Mouse (Mus musculus): ENCODE data around the gene Fbxo6. TPM values are rescaled to one million over a fixed set of nuclear protein-coding genes. Genes with fewer than 3 reads are reported as not detected.
A peak's percentile ranks its signal among the peaks of the same experiment; 100 is the strongest.

Fbxo6 gene
- polyA plus RNA-seq, 1 experiment from 2014 or later: 18.5 TPM

DNA sequence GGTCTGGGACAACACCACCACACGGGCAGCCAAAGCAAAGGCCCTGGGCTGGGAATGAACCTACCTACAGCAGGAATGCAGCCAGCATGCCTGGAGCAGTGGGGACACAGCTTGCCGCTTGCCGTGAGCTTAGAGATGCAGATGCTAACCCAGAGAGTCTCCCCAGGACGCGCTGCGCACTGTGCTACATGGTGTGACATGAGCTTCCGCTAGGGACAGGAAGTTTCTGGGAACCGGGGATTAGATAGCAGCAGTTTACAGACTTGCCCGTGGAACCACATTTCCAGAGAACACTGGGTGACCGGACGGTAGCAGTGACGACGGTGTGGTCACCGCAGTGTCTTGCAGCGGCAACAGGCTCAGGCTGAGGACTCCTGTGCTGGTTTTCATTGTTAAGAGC is 17.6 kb upstream of the Fbxo6 start:
- ATAC-seq (ENCODE audit: insufficient number of reproducible peaks, insufficient read depth, low FRiP score, low read depth): no peak
- 14% methylated on average over 15 of the region's 15 CpGs for WGBS
- Histone ChIP-seq H3K27me3 (ENCODE audit: control insufficient read depth, insufficient read depth, low read length) (peaks cover 82% of the 10 kb centered on the region), H3K4me2 (ENCODE audit: low read length) (no peak overlapping the region), H3K4me3 (ENCODE audit: control insufficient read depth in 1 of 2, insufficient read depth in 1 of 2, low read depth in 1 of 2, low read length in 2 of 2) (no peak overlapping the region), H3K9ac (ENCODE audit: low read length) (0 out of 2 replicates have a peak overlapping the region, but pooled peaks have one; percentile 4), H3K36me3 (ENCODE audit: control insufficient read depth, insufficient read depth, low read length) (no peaks in the 10 kb centered on the region), H3K27ac (replicated peaks in 1 of 2; ENCODE audit: control insufficient read depth in 1 of 2, insufficient read depth in 1 of 2, low read depth in 2 of 2, low read length in 2 of 2) (no peak overlapping the region), H3K9me3 (ENCODE audit: control insufficient read depth, low read length) (no peaks in the 10 kb centered on the region), H3K4me1 (ENCODE audit: control insufficient read depth in 2 of 2, insufficient read depth in 2 of 2, low read length in 2 of 2) (0 out of 4 replicates have a peak, but pooled peaks cover 0 to 1% of the 10 kb centered on the region in 2 experiments)

DNA sequence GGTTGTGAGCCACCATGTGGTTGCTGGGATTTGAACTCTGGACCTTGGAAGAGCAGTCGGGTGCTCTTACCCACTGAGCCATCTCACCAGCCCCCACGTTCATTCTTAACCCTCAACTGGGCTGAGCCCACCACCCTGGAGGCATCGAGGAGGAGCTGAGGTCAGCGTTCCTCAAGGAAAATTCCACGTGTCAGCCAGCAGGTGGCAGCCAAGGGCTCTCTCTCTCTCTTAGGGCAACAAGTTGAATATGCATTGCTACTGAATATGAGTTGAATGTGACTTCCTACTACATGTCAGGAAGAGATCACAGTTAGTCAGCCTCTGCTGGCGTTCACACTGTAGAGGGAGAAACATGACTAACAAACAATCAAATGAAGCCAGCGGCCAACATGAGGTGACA is 16.3 kb upstream of the Fbxo6 start:
- Histone ChIP-seq H3K9ac (ENCODE audit: low read length) (no peak overlapping the region), H3K9me3 (ENCODE audit: control insufficient read depth, low read length) (no peaks in the 10 kb centered on the region), H3K36me3 (ENCODE audit: control insufficient read depth, insufficient read depth, low read length) (no peaks in the 10 kb centered on the region), H3K4me2 (ENCODE audit: low read length) (no peak overlapping the region), H3K4me3 (ENCODE audit: control insufficient read depth in 1 of 2, insufficient read depth in 1 of 2, low read depth in 1 of 2, low read length in 2 of 2) (no peak overlapping the region), H3K27me3 (ENCODE audit: control insufficient read depth, insufficient read depth, low read length) (peaks cover 80% of the 10 kb centered on the region), H3K4me1 (ENCODE audit: control insufficient read depth in 2 of 2, insufficient read depth in 2 of 2, low read length in 2 of 2) (peaks cover 3 to 4% of the 10 kb centered on the region in 2 experiments; a peak in 1 of 4 replicates), H3K27ac (replicated peaks in 1 of 2; ENCODE audit: control insufficient read depth in 1 of 2, insufficient read depth in 1 of 2, low read depth in 2 of 2, low read length in 2 of 2) (no peak overlapping the region)
- no peak for ATAC-seq (ENCODE audit: insufficient number of reproducible peaks, insufficient read depth, low FRiP score, low read depth)
- 22% methylated on average over 7 of the region's 7 CpGs for WGBS

- no peak overlapping the region for H3K27ac ChIP-seq (replicated peaks in 1 of 2; ENCODE audit: control insufficient read depth in 1 of 2, insufficient read depth in 1 of 2, low read depth in 2 of 2, low read length in 2 of 2)
- H3K9ac ChIP-seq (ENCODE audit: low read length): no peak overlapping the region
- peaks cover 3 to 4% of the 10 kb centered on the region in 2 experiments; a peak in 1 of 4 replicates for H3K4me1 ChIP-seq (ENCODE audit: control insufficient read depth in 2 of 2, insufficient read depth in 2 of 2, low read length in 2 of 2)
- ATAC-seq (ENCODE audit: insufficient number of reproducible peaks, insufficient read depth, low FRiP score, low read depth): no peak; the same call in 1 of the 2 replicates
- no peaks in the 10 kb centered on the region for H3K9me3 ChIP-seq (ENCODE audit: control insufficient read depth, low read length)
- no peak overlapping the region for H3K4me3 ChIP-seq (ENCODE audit: control insufficient read depth in 1 of 2, insufficient read depth in 1 of 2, low read depth in 1 of 2, low read length in 2 of 2)
- WGBS: 28% methylated on average over 4 of the region's 4 CpGs
- peak overlapping the region; percentile 37; the same call in 1 of the 2 replicates for H3K4me2 ChIP-seq (ENCODE audit: low read length)
- peaks cover 80% of the 10 kb centered on the region for H3K27me3 ChIP-seq (ENCODE audit: control insufficient read depth, insufficient read depth, low read length)
- no peaks in the 10 kb centered on the region for H3K36me3 ChIP-seq (ENCODE audit: control insufficient read depth, insufficient read depth, low read length)
These were observed 15.0 kb upstream of the Fbxo6 start for GRCm38 (mm10) chr4:148166986-148167385.

GRCm38 (mm10) chr4:148166431-148166830 is 14.5 kb upstream of the Fbxo6 start:
- 5% methylated on average over 10 of the region's 10 CpGs for WGBS
- no peaks in the 10 kb centered on the region for H3K9me3 ChIP-seq (ENCODE audit: control insufficient read depth, low read length)
- no peaks in the 10 kb centered on the region for H3K36me3 ChIP-seq (ENCODE audit: control insufficient read depth, insufficient read depth, low read length)
- peaks cover 80% of the 10 kb centered on the region for H3K27me3 ChIP-seq (ENCODE audit: control insufficient read depth, insufficient read depth, low read length)
- H3K27ac ChIP-seq (replicated peaks in 1 of 2; ENCODE audit: control insufficient read depth in 1 of 2, insufficient read depth in 1 of 2, low read depth in 2 of 2, low read length in 2 of 2): no peak overlapping the region
- peaks cover 3 to 4% of the 10 kb centered on the region in 2 experiments; a peak in 1 of 4 replicates for H3K4me1 ChIP-seq (ENCODE audit: control insufficient read depth in 2 of 2, insufficient read depth in 2 of 2, low read length in 2 of 2)
- H3K4me2 ChIP-seq (ENCODE audit: low read length): peak overlapping the region; percentile 37; the same call in 1 of the 2 replicates
- H3K9ac ChIP-seq (ENCODE audit: low read length): no peak overlapping the region
- H3K4me3 ChIP-seq (ENCODE audit: control insufficient read depth in 1 of 2, insufficient read depth in 1 of 2, low read depth in 1 of 2, low read length in 2 of 2): no peak overlapping the region
- no peak for ATAC-seq (ENCODE audit: insufficient number of reproducible peaks, insufficient read depth, low FRiP score, low read depth)

DNA sequence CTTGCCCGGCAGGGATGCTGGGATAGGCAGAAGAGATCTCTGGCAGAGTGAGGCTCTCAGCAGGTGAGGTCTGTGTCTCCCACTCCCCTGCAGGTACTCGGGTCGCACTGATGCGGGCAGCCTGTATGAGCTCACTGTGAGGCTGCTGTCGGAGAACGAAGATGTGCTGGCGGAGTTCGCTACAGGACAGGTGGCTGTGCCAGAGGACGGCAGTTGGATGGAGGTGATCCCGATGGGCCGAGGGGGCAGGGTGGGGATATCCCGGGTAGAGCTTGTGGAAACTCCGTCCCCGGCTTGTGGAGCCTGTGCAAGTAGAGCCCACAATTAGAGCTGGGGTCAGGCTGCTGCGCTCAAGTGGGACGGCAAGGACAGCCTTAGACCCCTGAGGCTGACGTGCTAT is 13.6 kb upstream of the Fbxo6 start:
- WGBS: 13% methylated on average over 17 of the region's 17 CpGs
- Histone ChIP-seq H3K27ac (replicated peaks in 1 of 2; ENCODE audit: control insufficient read depth in 1 of 2, insufficient read depth in 1 of 2, low read depth in 2 of 2, low read length in 2 of 2) (no peak overlapping the region), H3K4me2 (ENCODE audit: low read length) (no peak overlapping the region), H3K36me3 (ENCODE audit: control insufficient read depth, insufficient read depth, low read length) (no peaks in the 10 kb centered on the region), H3K27me3 (ENCODE audit: control insufficient read depth, insufficient read depth, low read length) (peaks cover 82% of the 10 kb centered on the region), H3K4me1 (ENCODE audit: control insufficient read depth in 2 of 2, insufficient read depth in 2 of 2, low read length in 2 of 2) (peaks cover 3 to 4% of the 10 kb centered on the region in 2 experiments; a peak in 2 of 4 replicates), H3K4me3 (ENCODE audit: control insufficient read depth in 1 of 2, insufficient read depth in 1 of 2, low read depth in 1 of 2, low read length in 2 of 2) (no peak overlapping the region), H3K9me3 (ENCODE audit: control insufficient read depth, low read length) (no peaks in the 10 kb centered on the region), H3K9ac (ENCODE audit: low read length) (no peak overlapping the region)
- ATAC-seq (ENCODE audit: insufficient number of reproducible peaks, insufficient read depth, low FRiP score, low read depth): no peak

DNA sequence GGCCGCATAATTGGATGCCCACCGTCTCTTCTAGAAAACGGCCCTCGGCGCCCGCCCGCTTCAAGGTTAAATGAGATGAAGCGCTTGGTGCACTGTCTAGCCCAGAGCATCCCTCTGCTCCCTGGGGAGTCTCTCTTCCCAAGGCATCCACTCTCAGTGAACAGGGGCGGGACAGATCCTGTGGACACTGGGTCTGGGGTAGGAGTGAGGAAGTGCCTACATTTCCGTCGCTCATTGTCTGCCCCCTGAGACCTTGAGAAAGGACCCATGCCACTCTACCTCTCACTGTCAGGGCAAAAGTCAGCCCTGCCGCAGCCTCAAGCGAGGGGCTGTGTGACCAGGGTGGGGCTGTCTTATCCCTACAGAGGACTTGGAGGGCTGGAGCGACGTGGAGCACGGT is 12.5 kb upstream of the Fbxo6 start:
- Histone ChIP-seq H3K4me1 (ENCODE audit: control insufficient read depth in 2 of 2, insufficient read depth in 2 of 2, low read length in 2 of 2) (peaks cover 3 to 4% of the 10 kb centered on the region in 2 experiments; a peak in 2 of 4 replicates), H3K4me3 (ENCODE audit: control insufficient read depth in 1 of 2, insufficient read depth in 1 of 2, low read depth in 1 of 2, low read length in 2 of 2) (peak overlapping the region; percentile 34 to 37), H3K9me3 (ENCODE audit: control insufficient read depth, low read length) (no peaks in the 10 kb centered on the region), H3K4me2 (ENCODE audit: low read length) (peak overlapping the region; percentile 64), H3K27me3 (ENCODE audit: control insufficient read depth, insufficient read depth, low read length) (peaks cover 75% of the 10 kb centered on the region), H3K9ac (ENCODE audit: low read length) (no peak overlapping the region), H3K36me3 (ENCODE audit: control insufficient read depth, insufficient read depth, low read length) (no peaks in the 10 kb centered on the region), H3K27ac (replicated peaks in 1 of 2; ENCODE audit: control insufficient read depth in 1 of 2, insufficient read depth in 1 of 2, low read depth in 2 of 2, low read length in 2 of 2) (no peak overlapping the region)
- ATAC-seq (ENCODE audit: insufficient number of reproducible peaks, insufficient read depth, low FRiP score, low read depth): no peak
- 5% methylated on average over 16 of the region's 16 CpGs for WGBS

DNA sequence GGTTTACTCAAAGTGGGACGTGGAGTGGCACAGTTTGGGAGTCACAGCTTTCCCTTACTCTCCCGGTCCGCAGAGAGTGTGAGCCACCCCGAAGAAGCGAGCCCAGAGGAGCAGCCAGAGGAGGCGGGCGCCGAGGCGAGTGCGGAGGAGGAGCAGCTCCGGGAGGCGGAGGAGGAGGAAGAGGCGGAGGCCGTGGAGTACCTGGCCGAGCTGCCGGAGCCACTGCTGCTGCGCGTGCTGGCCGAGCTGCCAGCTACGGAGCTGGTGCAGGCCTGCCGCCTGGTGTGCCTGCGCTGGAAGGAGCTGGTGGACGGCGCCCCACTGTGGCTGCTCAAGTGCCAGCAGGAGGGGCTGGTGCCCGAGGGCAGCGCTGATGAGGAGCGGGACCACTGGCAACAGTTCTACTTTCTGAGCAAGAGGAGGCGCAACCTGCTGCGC is 12.1 kb upstream of the Fbxo6 start:
- under 1% methylated on average over 28 of the region's 29 CpGs for WGBS
- ATAC-seq (ENCODE audit: insufficient number of reproducible peaks, insufficient read depth, low FRiP score, low read depth): 0 out of 2 replicates have a peak, but pooled peaks have one; percentile 11
- peak overlapping the region; percentile 64 for H3K4me2 ChIP-seq (ENCODE audit: low read length)
- no peaks in the 10 kb centered on the region for H3K36me3 ChIP-seq (ENCODE audit: control insufficient read depth, insufficient read depth, low read length)
- H3K4me1 ChIP-seq (ENCODE audit: control insufficient read depth in 2 of 2, insufficient read depth in 2 of 2, low read length in 2 of 2): peaks cover 4 to 5% of the 10 kb centered on the region in 2 experiments; a peak in 2 of 4 replicates
- H3K4me3 ChIP-seq (ENCODE audit: control insufficient read depth in 1 of 2, insufficient read depth in 1 of 2, low read depth in 1 of 2, low read length in 2 of 2): peak overlapping the region; percentile 34 to 37
- no peaks in the 10 kb centered on the region for H3K9me3 ChIP-seq (ENCODE audit: control insufficient read depth, low read length)
- H3K9ac ChIP-seq (ENCODE audit: low read length): peak overlapping the region; percentile 34; the same call in 1 of the 2 replicates
- peaks cover 73% of the 10 kb centered on the region for H3K27me3 ChIP-seq (ENCODE audit: control insufficient read depth, insufficient read depth, low read length)
- H3K27ac ChIP-seq (replicated peaks in 1 of 2; ENCODE audit: control insufficient read depth in 1 of 2, insufficient read depth in 1 of 2, low read depth in 2 of 2, low read length in 2 of 2): no peak overlapping the region
